12 mouse cellular contexts compared by ENCODE assay signal in genomic region chr2:92285597-92285996, GRCm38 (mm10).
DNase-seq lines count a peak whose midpoint lies in the region; ATAC-seq and TF ChIP-seq lines count a peak whose summit lies in the region.
"Had no signal": no experiment of that assay in that cellular context is flagged by ENCODE, and none has a peak within 500 bp of the region (broad histone marks: within the 10 kb centered on the region; RNA-seq: fewer than 3 reads in every experiment).

No protein-coding gene starts in this region.

- H3K9me3 ChIP-seq in hindbrain, embryonic 16.5 days (ENCODE audit: control insufficient read depth, low read length), result no peaks in the 10 kb centered on the region
- no peaks in the 10 kb centered on the region for H3K9me3 ChIP-seq in hindbrain, embryonic 10.5 days
- H3K9me3 ChIP-seq in midbrain, embryonic 11.5 days (ENCODE audit: control insufficient read depth, low read length), result no peaks in the 10 kb centered on the region
- H3K9me3 ChIP-seq: hindbrain, embryonic 15.5 days; lung, embryonic 15.5 days had no signal

- WGBS in hindbrain, embryonic 16.5 days, result 32% methylated on average over 5 of the region's 5 CpGs
- 83% methylated on average over 5 of the region's 5 CpGs for WGBS in hindbrain, embryonic 10.5 days
- WGBS in cerebellum, adult 2 months, result 12% methylated on average over 5 of the region's 5 CpGs
- 76% methylated on average over 5 of the region's 5 CpGs for WGBS in midbrain, embryonic 11.5 days

- no peak for TF ChIP-seq POLR2A in cerebellum, adult 2 months (IDR thresholded peaks at IDR 0.05; ENCODE audit: borderline replicate concordance, insufficient read depth, low read length)

- intact Hi-C loops in heart, postnatal 25 days (cut with DNase I), result no loop called here

- no peak overlapping the region for H3K4me3 ChIP-seq in hindbrain, embryonic 16.5 days (ENCODE audit: low read length)
- no peak overlapping the region for H3K4me3 ChIP-seq in hindbrain, embryonic 10.5 days
- H3K4me3 ChIP-seq in cerebellum, adult 2 months (replicated peaks; ENCODE audit: insufficient read depth, low read depth, low read length), result no peak overlapping the region
- no peak overlapping the region for H3K4me3 ChIP-seq in midbrain, embryonic 11.5 days (ENCODE audit: low read depth, low read length)
- H3K4me3 ChIP-seq: hindbrain, embryonic 15.5 days; left cerebral cortex, adult 2 months; lung, embryonic 15.5 days had no signal

- peak; percentile 48 for ATAC-seq in hindbrain, embryonic 16.5 days
- ATAC-seq in megakaryocyte progenitor cell, adult 5-6 weeks (replicated peaks; ENCODE audit: poor library complexity), result peak; percentile 37; the same call in 1 of the 2 replicates
- ATAC-seq in midbrain, embryonic 11.5 days (ENCODE audit: low FRiP score), result no peak

- H3K27me3 ChIP-seq in hindbrain, embryonic 16.5 days (replicated peaks; ENCODE audit: control insufficient read depth, insufficient read depth, low read length), result no peaks in the 10 kb centered on the region
- no peaks in the 10 kb centered on the region for H3K27me3 ChIP-seq in hindbrain, embryonic 10.5 days (ENCODE audit: insufficient read depth, poor library complexity, severe bottlenecking)
- no peaks in the 10 kb centered on the region for H3K27me3 ChIP-seq in cerebellum, adult 2 months (ENCODE audit: control insufficient read depth, insufficient read depth, low read length)
- H3K27me3 ChIP-seq in midbrain, embryonic 11.5 days (ENCODE audit: control insufficient read depth, insufficient read depth, low read length), result no peaks in the 10 kb centered on the region
- H3K27me3 ChIP-seq: hindbrain, embryonic 15.5 days; lung, embryonic 15.5 days had no signal

- no peak for TF ChIP-seq CTCF in cerebellum, adult 2 months (IDR thresholded peaks at IDR 0.05; ENCODE audit: borderline replicate concordance, insufficient read depth, low read depth, low read length)

- no peak overlapping the region for H3K4me2 ChIP-seq in hindbrain, embryonic 16.5 days (ENCODE audit: low read length)
- H3K4me2 ChIP-seq in midbrain, embryonic 11.5 days, result no peak overlapping the region
- H3K4me2 ChIP-seq: hindbrain, embryonic 15.5 days; lung, embryonic 15.5 days had no signal

- peaks cover 6% of the 10 kb centered on the region for H3K4me1 ChIP-seq in hindbrain, embryonic 16.5 days (ENCODE audit: control insufficient read depth, insufficient read depth, low read depth, low read length)
- H3K4me1 ChIP-seq in hindbrain, embryonic 10.5 days (replicated peaks), result no peaks in the 10 kb centered on the region
- peaks cover 9% of the 10 kb centered on the region; the same call in 1 of the 2 replicates for H3K4me1 ChIP-seq in cerebellum, adult 2 months (ENCODE audit: control insufficient read depth, insufficient read depth, low read length)
- no peaks in the 10 kb centered on the region for H3K4me1 ChIP-seq in midbrain, embryonic 11.5 days (ENCODE audit: control insufficient read depth, insufficient read depth, low read length)
- H3K4me1 ChIP-seq: lung, embryonic 15.5 days had no signal

- no peak overlapping the region for H3K9ac ChIP-seq in hindbrain, embryonic 16.5 days (ENCODE audit: low read depth, low read length)
- no peak overlapping the region for H3K9ac ChIP-seq in midbrain, embryonic 11.5 days (ENCODE audit: low read length)
- H3K9ac ChIP-seq: hindbrain, embryonic 15.5 days; lung, embryonic 15.5 days had no signal

- H3K36me3 ChIP-seq in hindbrain, embryonic 16.5 days (ENCODE audit: control insufficient read depth, insufficient read depth, low read length), result no peaks in the 10 kb centered on the region
- no peaks in the 10 kb centered on the region for H3K36me3 ChIP-seq in hindbrain, embryonic 10.5 days
- H3K36me3 ChIP-seq in midbrain, embryonic 11.5 days (ENCODE audit: control insufficient read depth, insufficient read depth, low read length), result no peaks in the 10 kb centered on the region
- H3K36me3 ChIP-seq: hindbrain, embryonic 15.5 days; lung, embryonic 15.5 days had no signal

- no peak overlapping the region for H3K27ac ChIP-seq in hindbrain, embryonic 16.5 days (ENCODE audit: low read depth, low read length)
- no peak overlapping the region for H3K27ac ChIP-seq in hindbrain, embryonic 10.5 days
- no peak overlapping the region for H3K27ac ChIP-seq in cerebellum, adult 2 months (ENCODE audit: insufficient read depth, low read length)
- H3K27ac ChIP-seq in midbrain, embryonic 11.5 days (ENCODE audit: low read depth, low read length), result no peak overlapping the region
- H3K27ac ChIP-seq: hindbrain, embryonic 15.5 days; left cerebral cortex, adult 2 months; lung, embryonic 15.5 days had no signal

- DNase-seq in hindbrain, embryonic 10.5 days (ENCODE audit: low spot score), result no peak
- peak; percentile 49 to 66 for DNase-seq in right cerebral cortex, postnatal 10 days (ENCODE audit: low spot score in 2 of 2)
- DNase-seq in right cerebral cortex, postnatal 25 days, result no peak
- DNase-seq in cerebellum, adult 2 months, result peak; percentile 75 to 77
- DNase-seq in heart, postnatal 25 days (ENCODE audit: low spot score), result no peak
- DNase-seq in midbrain, embryonic 11.5 days (ENCODE audit: low spot score, missing footprints), result no peak
- DNase-seq: thymus, postnatal 36 days had no signal

Comparison
In these comparisons a context has a peak if more than half of its experiments do, and no peak if none do; other contexts are left out.
1. DNase-seq: peak in right cerebral cortex, postnatal 10 days (2 of 2) and cerebellum, adult 2 months (2 of 2); none in hindbrain, embryonic 10.5 days (single experiment), right cerebral cortex, postnatal 25 days (single experiment), heart, postnatal 25 days (single experiment) and midbrain, embryonic 11.5 days (single experiment).